11 mouse cellular contexts compared by ENCODE assay signal in the genomic region with DNA sequence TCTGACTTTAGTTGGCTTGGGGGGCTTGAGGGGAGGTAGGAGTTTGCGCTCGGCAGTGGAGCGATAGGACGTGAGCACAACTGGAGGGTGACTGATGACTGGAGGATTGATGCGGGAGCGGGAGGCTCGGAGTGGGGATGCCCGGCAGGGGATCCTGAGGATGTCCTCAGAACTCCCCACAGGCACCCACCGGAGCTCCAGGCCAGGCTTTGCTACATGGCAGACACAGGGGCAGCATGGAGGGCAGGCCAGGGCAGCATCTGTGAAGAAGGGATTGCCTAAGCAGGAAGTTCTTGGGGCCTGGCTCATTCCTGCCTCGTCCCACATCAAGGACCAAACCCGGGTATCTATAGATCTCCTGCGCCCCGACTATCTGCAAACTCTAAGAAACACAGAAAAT. TPM values are rescaled to one million over a fixed set of nuclear protein-coding genes. Genes with fewer than 3 reads are reported as not detected.
A peak's percentile ranks its signal among the peaks of the same experiment; 100 is the strongest.
DNase-seq lines count a peak whose midpoint lies in the region; ATAC-seq and TF ChIP-seq lines count a peak whose summit lies in the region.
"Had no signal": no experiment of that assay in that cellular context is flagged by ENCODE, and none has a peak within 500 bp of the region (broad histone marks: within the 10 kb centered on the region; RNA-seq: fewer than 3 reads in every experiment).

No protein-coding gene starts in this region.

- no peaks in the 10 kb centered on the region for H3K9me3 ChIP-seq in heart, embryonic 10.5 days
- no peaks in the 10 kb centered on the region for H3K9me3 ChIP-seq in ES-Bruce4 (replicated peaks; ENCODE audit: control insufficient read depth, insufficient read depth, low read length, poor library complexity, severe bottlenecking)
- no peaks in the 10 kb centered on the region for H3K9me3 ChIP-seq in hindbrain, embryonic 11.5 days (ENCODE audit: control insufficient read depth, low read length)
- no peaks in the 10 kb centered on the region for H3K9me3 ChIP-seq in midbrain, embryonic 10.5 days (replicated peaks)

- H3K36me3 ChIP-seq in heart, embryonic 10.5 days, result peaks cover 11% of the 10 kb centered on the region; the same call in 1 of the 2 replicates
- no peaks in the 10 kb centered on the region for H3K36me3 ChIP-seq in ES-Bruce4 (ENCODE audit: control insufficient read depth, insufficient read depth, low read length, poor library complexity, severe bottlenecking)
- no peaks in the 10 kb centered on the region for H3K36me3 ChIP-seq in hindbrain, embryonic 11.5 days (ENCODE audit: control insufficient read depth, insufficient read depth, low read length)
- no peaks in the 10 kb centered on the region for H3K36me3 ChIP-seq in midbrain, embryonic 10.5 days

- H3K27ac ChIP-seq in heart, embryonic 10.5 days, result no peak overlapping the region
- no peak overlapping the region for H3K27ac ChIP-seq in ES-Bruce4 (ENCODE audit: insufficient read depth, low read length)
- no peak overlapping the region for H3K27ac ChIP-seq in hindbrain, embryonic 11.5 days (ENCODE audit: low read depth, low read length)
- H3K27ac ChIP-seq in midbrain, embryonic 10.5 days (replicated peaks), result peak overlapping the region; percentile 46; the same call in 1 of the 2 replicates

- no peak for TF ChIP-seq POLR2A in ES-Bruce4 (IDR thresholded peaks at IDR 0.05; ENCODE audit: insufficient read depth, low read length)

- WGBS in heart, embryonic 10.5 days, result 8% methylated on average over 13 of the region's 13 CpGs
- 7% methylated on average over 13 of the region's 13 CpGs for WGBS in hindbrain, embryonic 11.5 days
- WGBS in midbrain, embryonic 10.5 days, result 7% methylated on average over 13 of the region's 13 CpGs

- no peak for DNase-seq in heart, embryonic 10.5 days (ENCODE audit: low spot score)
- DNase-seq in heart, postnatal 4 days, result no peak
- DNase-seq in hindbrain, embryonic 11.5 days (ENCODE audit: low spot score), result peak; percentile 28
- no peak for DNase-seq in midbrain, embryonic 10.5 days (ENCODE audit: low spot score)
- no peak for DNase-seq in spleen, postnatal 14 days (ENCODE audit: low spot score in 2 of 2)
- DNase-seq: B cell, adult 2 months; lung, postnatal 10 days had no signal

- H3K27me3 ChIP-seq in heart, embryonic 10.5 days (ENCODE audit: insufficient read depth, poor library complexity, severe bottlenecking), result peaks cover 64% of the 10 kb centered on the region
- no peaks in the 10 kb centered on the region for H3K27me3 ChIP-seq in ES-Bruce4 (ENCODE audit: control insufficient read depth, insufficient read depth, low read length, poor library complexity, severe bottlenecking)
- peaks cover 31% of the 10 kb centered on the region for H3K27me3 ChIP-seq in hindbrain, embryonic 11.5 days (ENCODE audit: control insufficient read depth, insufficient read depth, low read length)
- peaks cover 76% of the 10 kb centered on the region for H3K27me3 ChIP-seq in midbrain, embryonic 10.5 days (ENCODE audit: low read depth, poor library complexity, severe bottlenecking)

- peaks cover 49% of the 10 kb centered on the region for H3K4me1 ChIP-seq in heart, embryonic 10.5 days
- peaks cover 2% of the 10 kb centered on the region for H3K4me1 ChIP-seq in ES-Bruce4 (ENCODE audit: control insufficient read depth, insufficient read depth, low read length)
- 0 out of 2 replicates have a peak, but pooled peaks cover 3% of the 10 kb centered on the region for H3K4me1 ChIP-seq in hindbrain, embryonic 11.5 days (replicated peaks; ENCODE audit: control insufficient read depth, insufficient read depth, low read length)
- peaks cover 32% of the 10 kb centered on the region for H3K4me1 ChIP-seq in midbrain, embryonic 10.5 days

- no peak for TF ChIP-seq CTCF in ES-Bruce4 (IDR thresholded peaks at IDR 0.05; ENCODE audit: low read depth, low read length)

- H3K9ac ChIP-seq in ES-Bruce4 (ENCODE audit: low read depth, poor library complexity, severe bottlenecking), result peak overlapping the region; percentile 27
- H3K9ac ChIP-seq in hindbrain, embryonic 11.5 days (ENCODE audit: low read depth, low read length), result no peak overlapping the region

- peak overlapping the region; percentile 13; the same call in 1 of the 2 replicates for H3K4me2 ChIP-seq in hindbrain, embryonic 11.5 days (replicated peaks; ENCODE audit: low read depth, low read length)

- peak overlapping the region; percentile 60 for H3K4me3 ChIP-seq in heart, embryonic 10.5 days
- peak overlapping the region; percentile 76 for H3K4me3 ChIP-seq in ES-Bruce4 (ENCODE audit: low read depth, low read length)
- peak overlapping the region; percentile 36; the same call in 1 of the 2 replicates for H3K4me3 ChIP-seq in hindbrain, embryonic 11.5 days (ENCODE audit: low read depth, low read length)
- peak overlapping the region; percentile 56 for H3K4me3 ChIP-seq in midbrain, embryonic 10.5 days

- ATAC-seq in hindbrain, embryonic 11.5 days (ENCODE audit: low FRiP score), result no peak
- no peak for ATAC-seq in megakaryocyte-erythroid progenitor cell, adult 5-6 weeks (replicated peaks; ENCODE audit: low FRiP score, low TSS enrichment, poor library complexity, severe bottlenecking)
- no peak for ATAC-seq in inflammation-experienced regulatory T-cells, adult 6 months

- TF ChIP-seq EP300 in ES-Bruce4 (IDR thresholded peaks at IDR 0.05; ENCODE audit: insufficient read depth, low read depth, low read length), result no peak

RNA-seq across cellular contexts. Expression of a gene that starts 3.4 kb away (rescaled TPM):
- 10.5 and 13.4 TPM in 2 replicates for polyA plus RNA-seq in heart, embryonic 10.5 days (2016; fragmentation: Nextera tagmentation; extraction: Ambion mirVana)
- total RNA-seq in heart, postnatal 4 days (2021), result 10 to 100 TPM; 32.1 to 36.8 TPM
- 2.6 and 3.7 TPM in 2 replicates for polyA plus RNA-seq in ES-Bruce4 (2011; ENCODE audit: insufficient read depth, insufficient read length, low read depth, missing spikeins)
- polyA plus RNA-seq in hindbrain, embryonic 11.5 days (2014; fragmentation: Nextera tagmentation; extraction: Ambion mirVana), result 4.9 and 5.5 TPM in 2 replicates
- 6.4 and 6.6 TPM in 2 replicates for polyA plus RNA-seq in midbrain, embryonic 10.5 days (2016; fragmentation: Nextera tagmentation; extraction: Ambion mirVana)
- not detected in 2 replicates for total RNA-seq in megakaryocyte-erythroid progenitor cell, adult 5-6 weeks (2014; fragmentation: Nextera tagmentation)
- total RNA-seq in megakaryocyte-erythroid progenitor cell, adult 5-6 weeks (2017), result not detected in 2 replicates
- polyA plus RNA-seq in inflammation-experienced regulatory T-cells, adult 6 months (2017; shearing (Covaris generic)), result under 1 TPM in 1 of 3 experiments, not detected in 2; 0.21 TPM

RNA-seq across cellular contexts. Expression of a gene that starts 14.0 kb away (rescaled TPM):
- polyA plus RNA-seq in heart, embryonic 10.5 days (2016; fragmentation: Nextera tagmentation; extraction: Ambion mirVana), result 1.2 and 1.5 TPM in 2 replicates
- 1 to 10 TPM in 1 of 2 experiments, under 1 TPM in 1; 0.91 to 1.4 TPM for total RNA-seq in heart, postnatal 4 days (2021)
- 3.4 and 4.6 TPM in 2 replicates for polyA plus RNA-seq in ES-Bruce4 (2011; ENCODE audit: insufficient read depth, insufficient read length, low read depth, missing spikeins)
- 1.6 and 1.8 TPM in 2 replicates for polyA plus RNA-seq in hindbrain, embryonic 11.5 days (2014; fragmentation: Nextera tagmentation; extraction: Ambion mirVana)
- 2.0 and 2.1 TPM in 2 replicates for polyA plus RNA-seq in midbrain, embryonic 10.5 days (2016; fragmentation: Nextera tagmentation; extraction: Ambion mirVana)
- total RNA-seq in megakaryocyte-erythroid progenitor cell, adult 5-6 weeks (2014; fragmentation: Nextera tagmentation), result 2.6 and 3.6 TPM in 2 replicates
- 1.1 and 4.5 TPM in 2 replicates for total RNA-seq in megakaryocyte-erythroid progenitor cell, adult 5-6 weeks (2017)
- 1 to 10 TPM; 7.0 to 8.3 (median 7.6) TPM for polyA plus RNA-seq in inflammation-experienced regulatory T-cells, adult 6 months (2017; shearing (Covaris generic))

RNA-seq across cellular contexts. Expression of a gene that starts 21.1 kb away (rescaled TPM):
- polyA plus RNA-seq in heart, embryonic 10.5 days (2016; fragmentation: Nextera tagmentation; extraction: Ambion mirVana), result 79.6 and 82.1 TPM in 2 replicates
- total RNA-seq in heart, postnatal 4 days (2021), result 10 to 100 TPM; 41.0 to 44.7 TPM
- 70.3 and 98.6 TPM in 2 replicates for polyA plus RNA-seq in ES-Bruce4 (2011; ENCODE audit: insufficient read depth, insufficient read length, low read depth, missing spikeins)
- 56.0 and 59.3 TPM in 2 replicates for polyA plus RNA-seq in hindbrain, embryonic 11.5 days (2014; fragmentation: Nextera tagmentation; extraction: Ambion mirVana)
- 68.4 and 84.6 TPM in 2 replicates for polyA plus RNA-seq in midbrain, embryonic 10.5 days (2016; fragmentation: Nextera tagmentation; extraction: Ambion mirVana)
- total RNA-seq in megakaryocyte-erythroid progenitor cell, adult 5-6 weeks (2014; fragmentation: Nextera tagmentation), result 240 and 254 TPM in 2 replicates
- total RNA-seq in megakaryocyte-erythroid progenitor cell, adult 5-6 weeks (2017), result 69.1 and 104 TPM in 2 replicates
- polyA plus RNA-seq in inflammation-experienced regulatory T-cells, adult 6 months (2017; shearing (Covaris generic)), result 10 to 100 TPM; 13.7 to 72.0 (median 38.3) TPM

RNA-seq across cellular contexts. Expression of a gene that starts 27.0 kb away (rescaled TPM):
- not detected in 2 replicates for polyA plus RNA-seq in heart, embryonic 10.5 days (2016; fragmentation: Nextera tagmentation; extraction: Ambion mirVana)
- total RNA-seq in heart, postnatal 4 days (2021), result not detected
- polyA plus RNA-seq in ES-Bruce4 (2011; ENCODE audit: insufficient read depth, insufficient read length, low read depth, missing spikeins), result not detected in 2 replicates
- polyA plus RNA-seq in hindbrain, embryonic 11.5 days (2014; fragmentation: Nextera tagmentation; extraction: Ambion mirVana), result 0.15 and 0.18 TPM in 2 replicates
- not detected in 2 replicates for polyA plus RNA-seq in midbrain, embryonic 10.5 days (2016; fragmentation: Nextera tagmentation; extraction: Ambion mirVana)
- total RNA-seq in megakaryocyte-erythroid progenitor cell, adult 5-6 weeks (2014; fragmentation: Nextera tagmentation), result not detected in 2 replicates
- not detected in 2 replicates for total RNA-seq in megakaryocyte-erythroid progenitor cell, adult 5-6 weeks (2017)
- not detected for polyA plus RNA-seq in inflammation-experienced regulatory T-cells, adult 6 months (2017; shearing (Covaris generic))
- total RNA-seq: gastrocnemius, adult 8-10 months had no signal

RNA-seq across cellular contexts. Expression of a gene that starts 52.5 kb away (rescaled TPM):
- 711 and 869 TPM in 2 replicates for polyA plus RNA-seq in heart, embryonic 10.5 days (2016; fragmentation: Nextera tagmentation; extraction: Ambion mirVana)
- 100 to 1,000 TPM; 896 to 908 TPM for total RNA-seq in heart, postnatal 4 days (2021)
- polyA plus RNA-seq in ES-Bruce4 (2011; ENCODE audit: insufficient read depth, insufficient read length, low read depth, missing spikeins), result 4,511 and 5,371 TPM in 2 replicates
- 839 and 854 TPM in 2 replicates for polyA plus RNA-seq in hindbrain, embryonic 11.5 days (2014; fragmentation: Nextera tagmentation; extraction: Ambion mirVana)
- polyA plus RNA-seq in midbrain, embryonic 10.5 days (2016; fragmentation: Nextera tagmentation; extraction: Ambion mirVana), result 856 and 1,017 TPM in 2 replicates
- 5,476 and 5,943 TPM in 2 replicates for total RNA-seq in megakaryocyte-erythroid progenitor cell, adult 5-6 weeks (2014; fragmentation: Nextera tagmentation)
- total RNA-seq in megakaryocyte-erythroid progenitor cell, adult 5-6 weeks (2017), result 6,111 and 7,527 TPM in 2 replicates
- 1,000 to 10,000 TPM; 1,371 to 2,270 (median 2,196) TPM for polyA plus RNA-seq in inflammation-experienced regulatory T-cells, adult 6 months (2017; shearing (Covaris generic))
